Mouse (Mus musculus): ENCODE measurements around the gene Gys2.

Gys2 gene

GRCm38 (mm10) chr6:142459017-142459678 lies 13.8 kb downstream of the Gys2 start:
- no peak for DNase-seq (ENCODE audit: low read depth in 1 of 2, low spot score in 2 of 2)

GRCm38 (mm10) chr6:142458010-142458409 lies 14.9 kb downstream of the Gys2 start:
- DNase-seq (ENCODE audit: low read depth in 1 of 2, low spot score in 2 of 2), result no peak

GRCm38 (mm10) chr6:142455314-142455996 lies 17.5 kb downstream of the Gys2 start:
- no peak for DNase-seq (ENCODE audit: low read depth in 1 of 2, low spot score in 2 of 2)

- DNase-seq (ENCODE audit: low read depth in 1 of 2, low spot score in 2 of 2), result no peak
Observed at GRCm38 (mm10) chr6:142453311-142453710, 19.6 kb downstream of the Gys2 start.

- no peak for DNase-seq (ENCODE audit: low read depth in 1 of 2, low spot score in 2 of 2)
Observed at GRCm38 (mm10) chr6:142451381-142451780, 21.5 kb downstream of the Gys2 start.

GRCm38 (mm10) chr6:142429072-142429471 lies 43.8 kb downstream of the Gys2 start:
- DNase-seq (ENCODE audit: low read depth in 1 of 2, low spot score in 2 of 2), result no peak

- DNase-seq (ENCODE audit: low read depth in 1 of 2, low spot score in 2 of 2), result no peak
Observed at GRCm38 (mm10) chr6:142424976-142425375, 47.9 kb downstream of the Gys2 start.

GRCm38 (mm10) chr6:142414597-142414996 lies 58.3 kb downstream of the Gys2 start:
- no peak for DNase-seq (ENCODE audit: low read depth in 1 of 2, low spot score in 2 of 2)

- DNase-seq (ENCODE audit: low read depth in 1 of 2, low spot score in 2 of 2), result no peak
Observed at GRCm38 (mm10) chr6:142413845-142414244, 59.1 kb downstream of the Gys2 start.

GRCm38 (mm10) chr6:142412906-142413491 lies 59.9 kb downstream of the Gys2 start, which contains the start of gene Spx:
Gene Spx (plus strand): TSS chr6:142413441.
- no peak for DNase-seq (ENCODE audit: low read depth in 1 of 2, low spot score in 2 of 2)

GRCm38 (mm10) chr6:142411140-142411539 lies 61.8 kb downstream of the Gys2 start:
- no peak for DNase-seq (ENCODE audit: low read depth in 1 of 2, low spot score in 2 of 2)

- DNase-seq (ENCODE audit: low read depth in 1 of 2, low spot score in 2 of 2), result no peak
Observed at GRCm38 (mm10) chr6:142395756-142396155, 77.2 kb downstream of the Gys2 start.

GRCm38 (mm10) chr6:142394669-142395068 lies 78.2 kb downstream of the Gys2 start:
- DNase-seq (ENCODE audit: low read depth in 1 of 2, low spot score in 2 of 2), result no peak

- no peak for DNase-seq (ENCODE audit: low read depth in 1 of 2, low spot score in 2 of 2)
Observed at GRCm38 (mm10) chr6:142392312-142392711, 80.6 kb downstream of the Gys2 start.

GRCm38 (mm10) chr6:142389101-142389500 lies 83.8 kb downstream of the Gys2 start:
- DNase-seq (ENCODE audit: low read depth in 1 of 2, low spot score in 2 of 2), result no peak

- DNase-seq (ENCODE audit: low read depth in 1 of 2, low spot score in 2 of 2), result no peak
Observed at GRCm38 (mm10) chr6:142387755-142388271, 85.1 kb downstream of the Gys2 start.

GRCm38 (mm10) chr6:142387011-142387754 lies 85.7 kb downstream of the Gys2 start, which contains the start of the genes Recql and Golt1b:
Gene Recql (minus strand): TSS chr6:142387087.
Gene Golt1b (plus strand): TSS chr6:142387221.
- DNase-seq (ENCODE audit: low read depth in 1 of 2, low spot score in 2 of 2), result peak; percentile 95 to 97

GRCm38 (mm10) chr6:142386285-142387010 lies 86.5 kb downstream of the Gys2 start:
- DNase-seq (ENCODE audit: low read depth in 1 of 2, low spot score in 2 of 2), result no peak

- no peak for DNase-seq (ENCODE audit: low read depth in 1 of 2, low spot score in 2 of 2)
Observed at GRCm38 (mm10) chr6:142384521-142384920, 88.4 kb downstream of the Gys2 start.

GRCm38 (mm10) chr6:142381615-142382014 lies 91.3 kb downstream of the Gys2 start:
- no peak for DNase-seq (ENCODE audit: low read depth in 1 of 2, low spot score in 2 of 2)

- DNase-seq (ENCODE audit: low read depth in 1 of 2, low spot score in 2 of 2), result no peak
Observed at GRCm38 (mm10) chr6:142379961-142380360, 92.9 kb downstream of the Gys2 start.
